Mouse (Mus musculus) granulocyte monocyte progenitor cell, adult 5-6 weeks (primary cell): ENCODE data around the gene Lenep. TPM values are rescaled to one million over a fixed set of nuclear protein-coding genes. Genes with fewer than 3 reads are reported as not detected.

Source experiments
- ATAC-seq: replicated peaks from 2 replicates; pipeline ENCODE4 v1.8.0; 2016; ENCODE audit warnings: mild to moderate bottlenecking, moderate TSS enrichment, inconsistent platforms; ENCODE audit not compliant: poor library complexity, severe bottlenecking
- total RNA-seq, 2 experiments: library from RNA; stranded (forward) in 1 of 2; stranded (reverse) in 1 of 2; fragments of 200-712, 200-1000 nt in 1 of 2; fragments of >200 nt in 1 of 2; fragmentation: Nextera tagmentation in 1 of 2; gene quantifications; 2 replicates each; pipeline ENCODE4 v1.2.3; 2014 to 2017

The Lenep gene
- total RNA-seq, 2 experiments from 2014 or later = 0.64 TPM; not detected in 1

- peak; percentile 47 for ATAC-seq
Measured at GRCm38 (mm10) chr3:89421002-89421774, 18.6 kb upstream of the Lenep start.

GRCm38 (mm10) chr3:89420421-89420820 lies 17.8 kb upstream of the Lenep start:
- ATAC-seq = no peak

- ATAC-seq = no peak
Measured at GRCm38 (mm10) chr3:89419981-89420380, 17.4 kb upstream of the Lenep start.

- no peak for ATAC-seq
Measured at GRCm38 (mm10) chr3:89419571-89419970, 17.0 kb upstream of the Lenep start.

- ATAC-seq = no peak
Measured at GRCm38 (mm10) chr3:89418861-89419250, 16.3 kb upstream of the Lenep start.

GRCm38 (mm10) chr3:89418170-89418860 lies 15.7 kb upstream of the Lenep start, which contains the start of the genes Cks1b and Shc1:
TSS of gene Cks1b (minus strand) at chr3:89418383.
TSS of gene Shc1 (plus strand) at chr3:89418443.
- peak; percentile 84 for ATAC-seq

GRCm38 (mm10) chr3:89417840-89418169 lies 15.2 kb upstream of the Lenep start:
- peak; percentile 15 for ATAC-seq

- ATAC-seq = no peak
Measured at GRCm38 (mm10) chr3:89417131-89417530, 14.5 kb upstream of the Lenep start.

GRCm38 (mm10) chr3:89416158-89416557 lies 13.6 kb upstream of the Lenep start:
- no peak for ATAC-seq

GRCm38 (mm10) chr3:89411490-89412393 lies 9.1 kb upstream of the Lenep start, which contains the start of gene Flad1:
TSS of gene Flad1 (minus strand) at chr3:89411870.
- peak; percentile 99 for ATAC-seq

GRCm38 (mm10) chr3:89410864-89411263 lies 8.3 kb upstream of the Lenep start:
- no peak for ATAC-seq

GRCm38 (mm10) chr3:89409701-89410100 lies 7.1 kb upstream of the Lenep start:
- ATAC-seq = no peak

- no peak for ATAC-seq
Measured at GRCm38 (mm10) chr3:89408448-89408847, 5.9 kb upstream of the Lenep start.

- no peak for ATAC-seq
Measured at GRCm38 (mm10) chr3:89406887-89407286, 4.3 kb upstream of the Lenep start.

- ATAC-seq = no peak
Measured at GRCm38 (mm10) chr3:89401329-89401728, 1.3 kb downstream of the Lenep start.

- ATAC-seq = no peak
Measured at GRCm38 (mm10) chr3:89396654-89397005, 6.0 kb downstream of the Lenep start.

- no peak for ATAC-seq
Measured at GRCm38 (mm10) chr3:89395806-89396653, 6.6 kb downstream of the Lenep start.

- no peak for ATAC-seq
Measured at GRCm38 (mm10) chr3:89395419-89395805, 7.2 kb downstream of the Lenep start.

GRCm38 (mm10) chr3:89394894-89395256 lies 7.7 kb downstream of the Lenep start:
- ATAC-seq = peak; percentile 33
